Mouse (Mus musculus): ENCODE data around the gene Sohlh1.

The Sohlh1 gene

DNA sequence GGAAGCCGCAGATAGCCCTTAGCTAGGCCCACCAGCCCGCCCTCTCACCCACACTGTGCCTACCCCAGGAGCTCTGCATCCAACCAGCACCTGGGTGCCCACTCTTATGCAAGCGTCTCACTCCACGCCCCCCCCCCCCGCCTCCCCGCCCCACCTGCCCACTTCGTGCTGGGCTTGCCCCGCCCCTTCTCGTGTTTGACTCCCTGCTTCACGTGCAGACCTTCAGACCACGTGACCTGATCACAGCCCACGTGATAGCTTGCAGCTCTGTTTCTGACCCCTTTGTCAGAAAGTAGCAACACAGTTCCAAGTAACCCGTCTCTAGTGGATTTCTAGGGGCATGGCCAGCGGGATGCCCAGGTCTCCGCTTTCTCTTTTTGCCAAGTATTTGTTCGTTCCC, at the start of gene Sohlh1:
Gene Sohlh1 (minus strand): TSS at position 23 of the 400 bp plus-strand sequence.
- CTCF ChIA-PET: interaction anchor here (0.6 kb wide), 1 partner anchor 39 kb away, joined by 4 read pairs; no protein-coding TSS in a partner anchor

GRCm38 (mm10) chr2:25892440-25892839, 45.4 kb upstream of the Sohlh1 start:
- CTCF ChIA-PET: no interaction called here

- CTCF ChIA-PET: interaction anchor here (0.5 to 0.6 kb wide), 2 partner anchors 349 to 648 kb away, joined by 4 to 5 read pairs; partner anchors contain the start of gene Qsox2
Measured at GRCm38 (mm10) chr2:25888144-25888543, 41.1 kb upstream of the Sohlh1 start.

DNA sequence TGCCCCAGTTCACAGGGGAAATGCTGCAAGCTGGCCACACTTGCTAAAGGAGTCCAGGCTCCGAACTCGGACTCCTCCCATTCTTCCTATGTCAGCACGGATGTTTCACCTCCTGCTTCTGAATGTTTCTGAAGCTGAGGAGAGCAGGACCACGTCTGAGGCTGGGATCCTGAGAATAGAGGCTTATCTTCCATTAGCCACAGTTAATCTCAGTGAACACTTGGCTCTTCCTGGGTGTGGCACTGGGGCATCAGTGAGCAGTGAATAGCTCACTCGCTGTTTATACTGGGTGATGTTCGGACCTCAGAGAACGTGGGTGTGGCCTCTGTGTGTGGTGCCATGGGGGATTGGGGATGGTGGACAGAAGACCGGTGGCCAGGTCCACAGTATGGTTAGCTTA, 40.2 kb upstream of the Sohlh1 start:
- CTCF ChIA-PET: no interaction called here

DNA sequence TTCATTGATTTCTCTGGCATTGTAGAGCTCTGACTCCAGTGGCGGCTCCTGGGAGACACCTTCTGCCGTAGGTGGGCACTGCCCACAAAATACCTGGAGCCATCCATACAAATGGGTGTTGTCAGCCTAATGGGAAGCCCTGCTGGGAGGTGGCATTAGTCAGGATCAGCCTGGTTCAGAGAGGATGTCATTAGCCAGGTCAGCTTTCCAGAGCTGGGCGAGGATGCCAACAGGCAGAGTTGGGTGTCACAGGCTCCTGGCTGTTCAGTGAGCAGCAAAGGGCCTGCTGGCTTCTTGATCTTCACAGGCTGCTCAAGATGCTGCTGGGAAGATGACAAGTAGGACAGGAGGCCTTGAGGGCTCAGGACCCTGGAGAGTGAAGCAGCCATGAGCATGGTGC, 37.7 kb upstream of the Sohlh1 start:
- CTCF ChIA-PET: no interaction called here

DNA sequence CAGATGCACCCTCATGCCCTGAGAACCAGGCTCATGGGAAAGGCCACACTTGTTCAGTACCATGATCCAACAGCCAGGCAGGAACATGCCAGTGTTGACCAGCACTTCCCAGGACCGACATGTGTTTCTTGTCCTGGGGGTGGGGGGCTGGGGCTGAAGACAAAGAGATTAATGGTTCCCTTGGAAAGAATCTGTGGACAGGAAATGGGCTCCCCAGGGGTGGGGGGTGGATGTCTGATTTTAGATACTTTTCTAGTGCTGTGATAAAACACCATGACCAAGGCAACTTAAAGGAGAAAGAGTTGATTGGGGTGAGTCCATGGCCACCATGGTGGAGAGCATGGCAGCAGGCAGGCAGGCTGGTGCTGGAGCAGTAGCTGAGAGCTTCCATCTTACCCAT, 35.2 kb upstream of the Sohlh1 start:
- CTCF ChIA-PET: no interaction called here

DNA sequence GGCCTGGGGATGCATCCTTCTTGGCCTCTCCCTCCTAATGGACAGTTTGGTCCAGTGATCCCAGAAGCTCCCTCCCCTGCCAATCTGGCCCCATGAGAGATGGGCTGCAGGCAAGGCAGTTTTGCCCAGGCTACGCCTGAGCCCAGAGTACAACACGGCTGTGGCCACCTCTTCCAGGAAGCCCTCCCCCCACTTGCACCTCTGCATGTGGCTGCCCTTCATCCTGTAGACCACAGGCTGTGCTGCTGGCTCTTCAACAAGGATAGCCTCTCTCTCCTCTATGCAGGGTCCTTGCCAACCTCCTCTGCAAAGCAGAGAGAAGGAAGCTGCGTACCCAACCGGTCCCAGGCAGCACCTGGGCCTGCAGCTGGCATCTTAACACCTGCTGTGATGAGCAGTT, 32.0 kb upstream of the Sohlh1 start:
- CTCF ChIA-PET: no interaction called here

DNA sequence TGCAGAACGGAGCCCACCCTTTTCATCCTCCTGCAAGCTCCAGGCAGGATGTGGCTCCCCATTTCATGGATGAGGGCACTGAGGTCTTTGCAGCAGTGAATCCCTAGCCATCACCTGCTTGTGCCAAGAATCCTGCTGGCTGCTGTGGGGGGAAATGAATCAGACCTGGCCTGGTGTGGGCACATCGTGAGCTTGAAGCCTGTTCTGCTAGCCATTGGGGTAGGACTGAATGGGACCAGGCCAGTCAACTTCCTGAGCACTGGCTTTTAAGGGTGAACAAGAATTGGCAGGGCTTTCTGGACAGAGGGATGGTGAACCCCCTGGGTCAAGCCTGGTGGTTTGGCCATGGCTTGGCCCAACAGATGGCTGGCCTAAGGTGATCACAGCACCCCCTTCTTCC, 31.5 kb upstream of the Sohlh1 start:
- CTCF ChIA-PET: no interaction called here

DNA sequence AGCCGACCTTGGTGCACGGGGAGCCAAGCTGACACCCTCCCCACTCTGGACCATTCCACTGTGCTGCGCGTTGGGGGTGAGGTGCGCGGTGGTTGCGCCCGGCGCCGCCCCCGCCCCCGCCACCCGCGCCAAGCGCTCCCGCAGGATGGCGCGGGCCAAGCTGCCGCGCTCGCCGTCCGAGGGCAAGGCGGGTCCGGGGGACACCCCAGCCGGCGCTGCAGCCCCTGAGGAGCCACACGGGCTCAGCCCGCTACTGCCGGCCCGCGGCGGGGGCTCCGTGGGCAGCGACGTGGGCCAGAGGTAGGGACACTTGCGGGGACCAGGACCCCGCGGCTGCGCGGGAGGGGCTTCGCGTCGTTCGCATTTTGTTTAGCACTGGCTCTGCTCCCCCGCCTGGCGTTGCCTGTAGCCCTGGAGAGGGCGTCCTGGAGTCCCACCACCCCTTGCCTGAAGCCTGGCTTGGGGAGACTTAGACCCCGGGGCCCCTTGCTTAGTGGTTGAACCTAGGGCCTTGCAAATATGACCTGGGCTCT, 30.8 kb upstream of the Sohlh1 start:
- CTCF ChIA-PET: no interaction called here

- CTCF ChIA-PET: no interaction called here
Measured at GRCm38 (mm10) chr2:25877250-25877735, 30.2 kb upstream of the Sohlh1 start.

GRCm38 (mm10) chr2:25866656-25867055, 19.6 kb upstream of the Sohlh1 start:
- CTCF ChIA-PET: no interaction called here

GRCm38 (mm10) chr2:25865412-25865811, 18.4 kb upstream of the Sohlh1 start:
- CTCF ChIA-PET: no interaction called here

- CTCF ChIA-PET: no interaction called here
Measured at GRCm38 (mm10) chr2:25864230-25864629, 17.2 kb upstream of the Sohlh1 start.

DNA sequence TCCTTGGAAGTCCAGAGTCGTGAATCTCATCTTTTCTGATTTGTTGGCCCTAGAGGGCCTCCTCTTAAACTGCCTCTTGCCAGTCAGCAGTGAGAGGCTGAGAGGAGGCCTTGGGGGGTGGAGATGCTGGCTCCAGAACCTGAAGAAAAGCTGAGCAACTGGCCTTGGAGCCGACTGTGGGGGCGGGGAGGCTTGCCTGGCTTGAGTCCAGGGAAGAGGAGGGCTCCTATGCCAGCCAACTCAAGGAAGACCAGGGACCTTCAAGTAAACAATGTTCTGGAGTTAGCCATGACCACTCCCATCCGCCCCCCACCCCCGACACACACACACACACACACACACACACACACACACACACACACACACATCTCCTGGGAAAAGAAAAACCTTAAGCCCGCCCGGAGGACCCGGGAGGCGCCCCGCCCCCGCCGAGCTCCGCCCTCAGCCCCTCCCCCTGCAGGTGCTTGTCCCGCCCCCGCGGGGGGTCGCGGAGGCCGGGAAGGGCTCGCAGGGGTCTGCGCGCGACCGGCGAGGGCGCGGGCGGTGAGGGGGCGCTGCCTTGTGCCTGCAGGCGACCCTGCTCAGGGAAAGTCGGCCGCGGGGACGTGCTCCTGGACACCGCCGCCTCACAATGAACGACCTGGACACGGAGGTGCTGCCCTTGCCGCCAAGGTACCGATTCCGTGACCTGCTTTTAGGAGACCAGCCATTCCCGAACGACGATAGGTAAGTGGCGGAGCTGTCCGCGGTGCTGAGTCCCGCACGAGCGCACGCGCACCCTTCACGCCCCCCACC, 16.5 kb upstream of the Sohlh1 start, which contains the start of gene Kcnt1:
Gene Kcnt1 (plus strand): TSS at position 398 of the 795 bp plus-strand sequence.
- CTCF ChIA-PET: no interaction called here

DNA sequence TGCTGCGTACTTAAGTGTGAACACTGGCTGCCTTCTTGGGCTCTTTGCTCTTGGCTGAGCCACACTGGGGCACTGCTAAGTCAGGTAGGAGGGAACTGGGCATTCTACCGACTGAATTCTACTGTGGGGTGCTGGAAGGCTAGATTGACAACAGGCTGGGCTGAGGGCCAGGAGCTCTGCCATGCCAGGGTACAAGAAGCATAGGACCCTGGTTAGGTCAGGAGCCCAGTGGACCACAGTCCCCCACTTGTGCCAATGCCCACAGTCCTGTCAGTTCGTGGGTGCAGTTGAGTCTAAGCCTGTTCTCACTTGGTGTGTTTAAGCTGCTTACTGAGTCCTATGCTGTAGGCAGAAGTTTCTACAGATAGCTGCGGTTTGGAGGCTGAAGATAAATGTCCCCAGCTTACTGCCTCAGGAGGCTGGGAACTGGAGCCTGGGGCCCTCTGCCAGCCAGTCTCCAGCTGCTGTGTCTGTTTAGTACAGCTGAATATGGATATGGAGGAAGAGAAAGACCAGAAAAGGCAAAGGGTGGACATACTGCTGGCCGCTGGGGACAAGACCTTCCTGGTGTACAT, 15.7 kb upstream of the Sohlh1 start:
- CTCF ChIA-PET: no interaction called here

DNA sequence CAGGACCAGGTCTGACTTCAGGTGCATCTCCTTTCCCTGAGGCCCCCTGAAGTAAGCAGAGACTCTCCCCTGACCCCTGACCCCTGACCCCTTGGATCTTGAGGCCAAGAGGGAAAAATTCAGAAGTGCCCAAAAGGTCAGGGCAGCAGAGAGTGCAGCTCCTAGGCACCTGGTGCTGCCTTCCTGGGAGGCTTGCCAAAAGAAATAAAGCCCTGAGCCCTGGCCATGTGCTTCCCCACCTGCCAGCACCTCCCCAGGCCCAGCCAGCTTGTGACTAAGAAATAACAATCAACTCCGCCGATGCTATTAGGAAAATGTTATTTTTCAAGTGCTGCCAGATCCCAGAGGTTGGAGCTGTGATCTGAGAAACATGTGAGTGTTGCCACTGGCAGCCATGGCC, 15.0 kb upstream of the Sohlh1 start:
- CTCF ChIA-PET: no interaction called here

GRCm38 (mm10) chr2:25859891-25860290, 12.8 kb upstream of the Sohlh1 start:
- CTCF ChIA-PET: no interaction called here

DNA sequence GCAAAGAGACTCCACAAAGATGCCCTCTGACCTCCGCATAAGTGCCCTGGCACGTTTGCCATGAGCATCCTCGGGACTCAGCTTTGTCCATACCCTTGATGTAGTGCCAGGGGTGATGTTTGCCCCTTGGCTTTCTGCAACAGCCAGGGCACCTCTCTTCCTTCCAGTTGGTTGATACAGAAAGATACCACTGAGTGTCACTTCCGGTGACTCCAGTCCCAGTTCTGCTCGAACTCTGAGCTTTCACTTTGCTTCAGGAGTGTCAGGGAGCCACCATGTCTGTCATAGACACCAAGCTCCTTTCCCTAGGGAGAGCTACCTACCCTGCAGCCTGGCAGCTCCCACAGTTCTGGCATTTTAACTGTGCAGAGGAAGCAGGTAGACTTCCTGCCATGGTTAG, 7.0 kb upstream of the Sohlh1 start:
- CTCF ChIA-PET: no interaction called here

GRCm38 (mm10) chr2:25852626-25853025, 5.6 kb upstream of the Sohlh1 start:
- CTCF ChIA-PET: no interaction called here

DNA sequence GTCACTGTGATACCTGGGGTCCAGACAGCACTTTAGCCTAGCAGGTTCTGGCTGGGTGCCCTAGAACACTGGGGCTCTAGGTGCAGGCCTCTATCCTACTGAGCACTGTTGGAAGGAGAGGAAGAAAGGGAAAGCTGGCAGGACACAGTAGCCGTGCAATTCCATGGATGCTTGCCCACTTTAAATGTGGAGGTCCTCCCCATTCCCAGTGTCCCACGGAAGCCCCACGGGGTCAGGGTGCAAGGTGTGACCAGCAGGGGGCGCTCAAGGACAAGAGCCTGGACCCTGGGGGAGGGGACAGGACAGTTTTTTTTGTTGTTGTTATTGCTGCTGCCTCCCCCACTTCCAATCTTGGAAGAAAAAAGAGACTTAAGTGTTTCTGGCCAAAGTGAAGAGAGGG, 3.3 kb upstream of the Sohlh1 start:
- CTCF ChIA-PET: no interaction called here

DNA sequence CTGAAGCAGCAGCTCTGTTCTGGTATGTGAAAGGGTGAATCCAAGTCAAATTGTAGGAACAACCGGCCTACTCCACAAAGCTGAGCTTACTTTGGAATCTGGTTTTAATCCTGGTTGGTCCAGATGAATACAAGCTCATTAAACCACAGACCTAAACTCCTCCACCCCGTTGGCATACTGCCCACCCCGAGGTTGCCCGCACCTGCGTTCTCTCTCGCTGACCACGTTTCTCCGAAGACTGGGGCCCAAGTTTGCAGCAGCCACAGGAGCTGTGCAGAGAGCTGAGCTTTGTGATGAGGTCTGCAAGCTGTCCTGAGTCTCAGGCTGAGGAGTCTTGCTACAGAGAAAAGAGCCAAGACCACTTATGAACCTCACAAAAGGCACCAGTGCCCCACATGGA, 532 bp downstream of the Sohlh1 start:
- CTCF ChIA-PET: no interaction called here

- CTCF ChIA-PET: no interaction called here
Measured at GRCm38 (mm10) chr2:25844097-25844496, 3.0 kb downstream of the Sohlh1 start.

DNA sequence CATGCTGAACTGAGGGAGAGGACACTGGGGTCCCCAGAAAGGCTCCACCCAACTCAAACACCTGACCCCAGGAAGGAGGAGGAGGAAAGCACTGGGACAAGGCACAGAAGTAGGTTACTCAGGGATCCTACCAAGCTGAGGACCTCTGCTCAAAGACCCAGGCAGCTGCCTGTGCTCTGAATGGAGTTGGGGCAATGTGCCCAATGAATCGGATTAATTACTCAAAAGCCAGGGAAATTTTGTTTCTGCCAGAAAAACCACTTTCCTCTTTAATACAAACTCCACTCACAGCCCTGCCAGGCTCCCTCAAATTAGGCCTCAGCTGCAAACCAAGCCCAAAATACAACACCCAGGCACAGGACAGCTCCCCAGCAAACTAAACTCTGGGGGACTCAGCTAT, 4.3 kb downstream of the Sohlh1 start:
- CTCF ChIA-PET: no interaction called here

Data from spleen, embryonic (tissue).